Mouse (Mus musculus) cortical plate, adult 2 months (tissue): ENCODE measurements around the gene Dgkh. TPM values are rescaled to one million over a fixed set of nuclear protein-coding genes. Genes with fewer than 3 reads are reported as not detected.
"Not testable (repeated sequence)": the region's sequence is repeated elsewhere in the genome, so short reads cannot be mapped to it uniquely, and the experiment has no call there.

Source experiments
- H3K27ac ChIP-seq: fragments of 200-500 bp; 2 replicates; pipeline ENCODE4 v1.5.1; 2012; ENCODE audit warnings: low read length, control low read depth, inconsistent platforms; ENCODE audit not compliant: insufficient read depth
- H3K4me1 ChIP-seq: fragments of 200-500 bp; 2 replicates; pipeline ENCODE4 v1.6.1; 2011; ENCODE audit warnings: low read length; ENCODE audit not compliant: control insufficient read depth, insufficient read depth
- H3K4me3 ChIP-seq: fragments of 200-500 bp; 2 replicates; pipeline ENCODE4 v1.5.1; 2011; ENCODE audit warnings: mild to moderate bottlenecking, low read length, control low read depth; ENCODE audit not compliant: insufficient read depth
- CTCF ChIP-seq: fragments of 200-500 bp; IDR thresholded peaks from 2 replicates; pipeline ENCODE4 v1.5.1; 2011; ENCODE audit warnings: mild to moderate bottlenecking, control low read depth, low read length; ENCODE audit not compliant: insufficient read depth; ENCODE audit errors: extremely low read depth
- POLR2A ChIP-seq: fragments of 200-500 bp; IDR thresholded peaks from 2 replicates; pipeline ENCODE4 v1.6.1; 2011; ENCODE audit warnings: mild to moderate bottlenecking, low read length, control low read depth; ENCODE audit not compliant: insufficient read depth; ENCODE audit errors: extremely low read depth
- polyA plus RNA-seq: library from polyadenylated mRNA; depleted of rRNA; stranded (reverse); fragments of >200 nt; gene quantifications from 2 replicates; pipeline ENCODE4 v1.2.3, GENCODE M21; 2012

The Dgkh gene
- polyA plus RNA-seq, 1 experiment = 18.4 TPM

DNA sequence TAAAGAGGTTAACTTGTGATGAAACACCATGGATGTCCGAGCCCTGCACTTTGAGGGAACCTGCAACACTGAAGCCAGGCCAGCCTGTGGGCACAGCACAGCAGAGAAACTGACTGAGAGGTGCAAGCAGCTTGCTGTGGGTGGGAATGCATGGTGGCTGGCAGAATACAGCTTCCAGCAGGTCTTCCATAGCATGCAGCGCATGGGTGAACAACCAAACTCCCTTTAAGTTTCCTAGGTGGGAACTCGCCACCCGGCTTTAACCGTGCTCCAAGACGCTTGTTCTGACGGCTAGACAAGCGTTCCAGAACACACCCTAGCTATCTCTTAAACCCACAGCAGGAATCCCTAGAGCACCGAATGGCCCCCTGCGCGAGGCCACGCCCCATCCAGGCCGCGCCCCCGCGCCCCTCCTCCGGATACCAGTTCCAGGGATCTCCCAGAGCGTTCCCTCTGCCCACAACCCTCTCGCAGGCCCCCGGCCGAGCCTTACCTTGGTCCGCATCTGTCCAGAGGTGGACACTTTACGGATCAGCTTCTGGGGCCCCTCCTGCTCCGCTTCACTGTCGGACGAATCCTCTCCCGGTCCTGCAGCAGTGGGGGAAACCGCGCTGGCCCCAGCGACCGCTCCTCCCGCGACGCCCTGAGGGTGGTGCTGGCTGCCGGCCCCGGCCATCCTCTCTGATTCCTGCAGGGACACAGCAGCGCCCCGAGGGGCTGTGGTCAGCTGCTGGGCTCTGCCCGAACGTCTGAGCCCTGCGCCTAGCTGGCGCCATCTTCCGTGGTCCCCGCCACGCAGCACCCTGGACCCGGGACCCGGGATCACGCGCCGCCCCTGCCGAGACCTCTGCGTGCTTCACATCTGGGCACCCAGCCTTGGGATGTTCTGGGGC, 7.9 kb downstream of the Dgkh start:
- no peak for TF ChIP-seq CTCF
- no peak for TF ChIP-seq POLR2A

DNA sequence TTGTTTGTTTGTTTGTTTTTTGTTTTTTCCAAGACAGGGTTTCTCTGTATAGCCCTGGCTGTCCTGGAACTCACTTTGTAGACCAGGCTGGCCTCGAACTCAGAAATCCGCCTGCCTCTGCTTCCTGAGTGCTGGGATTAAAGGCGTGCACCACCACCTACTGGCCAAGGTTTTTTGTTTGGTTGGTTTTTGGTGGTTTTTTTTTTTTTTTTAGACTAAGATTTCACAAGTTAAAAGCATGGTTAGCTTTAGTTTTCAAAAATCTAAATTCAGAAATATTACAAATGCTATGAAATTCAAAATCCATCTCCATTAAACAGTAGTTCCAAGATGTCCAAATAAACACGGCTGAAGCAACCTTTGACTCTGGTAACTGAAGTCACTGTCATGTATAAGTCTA, 8.9 kb downstream of the Dgkh start:
- H3K4me1 ChIP-seq = not testable (repeated sequence)

More for the DNA sequence above, 7.9 kb downstream of the Dgkh start:
- Histone ChIP-seq H3K4me3 (peak overlapping the region; percentile 62), H3K27ac (peak overlapping the region; percentile 14; the same call in 1 of the 2 replicates), H3K4me1 (peaks cover 1% of the 10 kb centered on the region; the same call in 1 of the 2 replicates)

DNA sequence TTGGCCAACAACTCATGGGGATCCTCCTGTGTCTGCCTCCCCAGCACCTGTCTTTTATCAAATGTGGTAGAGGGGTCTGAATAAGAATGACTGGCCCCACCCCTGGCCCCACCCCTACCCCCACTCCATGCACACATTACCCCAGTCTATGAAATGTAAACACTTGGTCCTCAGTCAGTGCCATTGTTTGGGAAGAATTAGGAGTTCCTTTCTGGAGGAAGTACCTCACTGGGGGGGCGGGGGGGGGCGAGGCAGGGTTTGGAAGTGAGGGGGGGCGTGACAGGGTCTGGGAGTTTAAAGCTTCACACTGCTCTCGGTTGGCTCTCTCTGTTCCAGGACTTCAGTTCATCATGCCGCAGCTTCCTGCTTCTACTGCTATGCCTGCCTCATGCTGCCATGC, 10.5 kb downstream of the Dgkh start:
- no peak overlapping the region for H3K4me3 ChIP-seq
- no peak overlapping the region for H3K27ac ChIP-seq

More for the DNA sequence above, 8.9 kb downstream of the Dgkh start:
- H3K4me3 ChIP-seq, H3K27ac ChIP-seq: not testable (repeated sequence)

DNA sequence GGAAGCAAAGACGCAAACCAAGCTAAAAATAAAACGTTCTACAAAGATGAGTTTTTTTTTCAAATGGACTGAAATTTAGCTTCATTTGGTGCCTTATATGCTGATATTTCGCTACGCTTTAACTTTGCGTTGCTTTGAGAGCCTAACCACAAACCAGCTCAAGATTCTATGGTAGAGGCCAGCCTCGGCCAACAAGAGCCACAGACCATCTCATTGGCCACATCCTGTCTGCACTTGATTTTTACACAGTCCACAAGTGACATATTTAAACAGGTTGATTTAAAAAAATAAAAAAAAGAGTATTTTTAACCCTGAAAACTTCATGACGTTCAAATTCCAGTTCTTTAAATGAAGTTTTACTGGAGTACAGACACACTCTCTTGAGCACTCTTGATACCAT, 16.5 kb downstream of the Dgkh start:
- Histone ChIP-seq H3K27ac (no peak overlapping the region), H3K4me1 (peaks cover 5% of the 10 kb centered on the region), H3K4me3 (no peak overlapping the region)
- no peak for TF ChIP-seq CTCF

More for the DNA sequence above, 10.5 kb downstream of the Dgkh start:
- H3K4me1 ChIP-seq = peaks cover 1% of the 10 kb centered on the region; the same call in 1 of the 2 replicates
- TF ChIP-seq POLR2A (no peak), CTCF (no peak)

DNA sequence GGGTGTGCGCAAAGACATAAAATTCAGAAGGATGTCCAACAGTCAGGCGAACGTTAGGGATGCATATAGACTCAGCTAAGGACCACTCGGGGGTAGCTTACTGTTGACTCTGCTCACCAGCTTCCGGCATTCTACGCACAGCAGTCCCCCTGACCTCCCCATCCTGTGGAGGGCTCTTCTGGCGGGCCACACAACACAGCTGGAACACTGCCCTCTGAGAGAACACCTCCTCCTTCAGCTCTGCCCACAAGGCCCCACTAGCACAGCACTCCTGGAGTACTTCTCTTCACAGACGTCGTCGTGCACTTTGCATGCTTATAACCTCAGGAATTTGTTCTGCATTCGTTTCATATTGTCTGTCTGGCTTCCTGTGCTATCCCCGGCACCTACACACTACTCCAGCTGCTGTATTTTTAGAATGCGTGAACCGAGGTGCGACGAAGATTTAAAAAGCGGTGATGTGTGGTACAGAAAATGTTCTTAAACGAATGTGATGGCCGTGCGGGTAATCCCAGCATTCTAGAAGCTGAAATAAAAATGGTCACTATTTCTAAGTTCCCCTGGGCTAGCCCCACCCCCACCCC, 19.9 kb downstream of the Dgkh start:
- H3K27ac ChIP-seq = no peak overlapping the region
- H3K4me3 ChIP-seq = no peak overlapping the region
- TF ChIP-seq CTCF (no peak), POLR2A (no peak)

DNA sequence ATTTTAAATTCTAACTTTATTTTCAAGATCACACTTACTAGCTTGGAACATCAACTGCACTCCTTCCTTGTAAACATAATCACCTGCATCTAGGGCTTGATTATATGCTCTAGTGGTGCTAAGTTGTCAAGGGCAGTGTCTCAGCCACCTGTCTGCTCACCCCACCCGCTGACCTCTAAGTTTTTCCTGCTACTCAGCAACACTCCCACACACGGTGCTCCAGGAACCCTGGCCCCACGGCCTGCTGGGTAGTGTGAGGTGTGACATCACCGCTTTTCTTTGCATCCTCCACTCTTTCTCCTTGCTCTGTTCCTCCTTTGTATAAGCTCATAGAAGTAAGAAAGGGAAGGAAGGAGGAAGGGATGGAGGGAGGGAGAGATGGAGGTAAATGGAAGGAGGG, 21.9 kb downstream of the Dgkh start:
- no peak overlapping the region for H3K4me3 ChIP-seq

More for the DNA sequence above, 19.9 kb downstream of the Dgkh start:
- peaks cover 5% of the 10 kb centered on the region for H3K4me1 ChIP-seq

DNA sequence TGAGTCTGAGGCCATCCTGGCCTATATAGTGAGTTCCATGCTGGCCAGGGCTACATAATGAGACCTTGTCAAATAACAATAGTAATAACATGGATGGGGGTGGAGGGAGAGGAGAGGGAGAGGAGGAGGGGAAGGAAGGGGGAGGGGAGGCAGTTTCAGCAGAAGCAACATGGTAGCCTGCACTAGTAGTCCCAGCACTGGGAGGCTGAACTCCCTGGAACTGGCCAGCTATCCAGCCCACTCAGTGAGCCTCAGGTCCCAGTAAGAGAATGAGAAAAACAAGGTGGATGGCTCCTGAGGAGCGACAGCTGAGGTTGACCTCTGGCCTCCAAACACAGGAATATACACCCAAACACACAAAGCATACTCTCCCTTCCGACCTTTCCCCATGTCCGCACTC, 27.0 kb downstream of the Dgkh start:
- TF ChIP-seq POLR2A (no peak), CTCF (no peak)
- no peak overlapping the region for H3K27ac ChIP-seq
- H3K4me1 ChIP-seq = peaks cover 6% of the 10 kb centered on the region; the same call in 1 of the 2 replicates
- no peak overlapping the region for H3K4me3 ChIP-seq

More for the DNA sequence above, 21.9 kb downstream of the Dgkh start:
- Histone ChIP-seq H3K4me1 (peaks cover 5% of the 10 kb centered on the region), H3K27ac (no peak overlapping the region)
- no peak for TF ChIP-seq POLR2A
- no peak for TF ChIP-seq CTCF

DNA sequence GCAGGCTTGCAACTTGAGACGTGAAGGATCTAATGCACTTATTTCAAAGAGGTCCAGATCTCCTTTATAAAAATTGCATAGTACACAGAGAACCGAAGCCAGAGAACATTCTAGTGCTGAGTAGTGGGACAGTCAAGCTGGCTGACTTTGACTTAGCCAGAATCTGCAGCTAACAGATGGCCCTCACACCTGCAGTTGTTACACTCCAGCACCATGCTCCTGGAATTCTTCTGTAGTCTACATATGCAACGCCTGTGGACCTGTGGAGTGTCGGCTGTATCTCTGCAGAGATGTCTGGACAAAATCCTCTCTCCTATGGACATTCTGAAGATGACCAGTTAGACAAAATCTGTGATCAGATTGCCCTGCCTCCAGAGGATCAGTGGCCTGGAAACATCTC, 28.6 kb downstream of the Dgkh start:
- no peak overlapping the region for H3K27ac ChIP-seq
- peaks cover 8% of the 10 kb centered on the region for H3K4me1 ChIP-seq
- no peak overlapping the region for H3K4me3 ChIP-seq
- TF ChIP-seq CTCF = no peak
- TF ChIP-seq POLR2A = no peak

DNA sequence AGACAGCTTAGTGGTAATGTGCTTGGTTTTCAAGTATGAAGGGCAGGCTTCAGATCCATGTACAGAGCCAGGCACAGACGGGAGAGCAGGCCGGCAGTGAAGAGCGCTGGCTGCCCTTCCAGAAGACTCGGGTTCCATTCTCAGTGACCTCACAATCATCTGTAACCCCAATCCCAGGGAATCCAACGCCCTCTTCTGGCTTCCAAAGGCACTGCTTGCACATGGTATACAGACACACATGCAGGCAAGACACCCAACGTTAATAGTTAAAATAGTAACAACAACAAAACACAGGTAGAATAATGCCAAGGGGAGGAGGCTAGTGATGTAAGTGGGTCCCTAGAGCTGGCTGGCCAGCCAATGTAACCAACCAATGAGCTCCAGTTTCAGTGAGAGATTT, 29.2 kb downstream of the Dgkh start:
- TF ChIP-seq POLR2A (no peak), CTCF (no peak)
- peaks cover 10% of the 10 kb centered on the region for H3K4me1 ChIP-seq
- H3K4me3 ChIP-seq = no peak overlapping the region
- no peak overlapping the region for H3K27ac ChIP-seq

DNA sequence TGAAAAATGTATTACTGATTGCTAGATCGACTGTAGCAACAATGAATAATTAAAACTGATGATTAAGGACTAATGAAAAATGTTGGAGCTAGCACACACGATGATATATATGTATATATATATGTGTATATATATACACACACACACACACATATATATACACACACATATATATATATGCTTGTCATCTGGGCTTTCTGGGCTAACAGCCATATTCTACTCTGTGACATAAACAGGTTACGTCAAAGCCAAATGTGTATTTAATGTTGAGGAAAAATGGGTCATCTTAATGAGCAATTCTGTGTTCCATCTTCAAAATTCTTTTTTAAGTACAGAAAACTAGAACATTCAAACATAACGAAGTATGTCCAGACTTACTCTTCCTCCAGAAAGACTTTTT, 30.5 kb downstream of the Dgkh start:
- Histone ChIP-seq H3K27ac (no peak overlapping the region), H3K4me3 (no peak overlapping the region)
- TF ChIP-seq CTCF = no peak
- TF ChIP-seq POLR2A = no peak

More for the DNA sequence above, 30.5 kb downstream of the Dgkh start:
- H3K4me1 ChIP-seq = peaks cover 11% of the 10 kb centered on the region
